Mouse (Mus musculus) frontal cortex, postnatal 14 days (tissue): ENCODE data around the gene Cd300lf.

ENCODE experiments used
- DNase-seq, 2 experiments: peaks; one replicate each; pipeline ENCODE4 v3.0.0; 2022; ENCODE audit warnings: low spot score in 2 of 2

The Cd300lf gene

GRCm38 (mm10) chr11:115160883-115161577 lies 27.2 kb upstream of the Cd300lf start:
- DNase-seq = peak in 1 of 2 experiments; percentile 53

GRCm38 (mm10) chr11:115160016-115160797 lies 26.4 kb upstream of the Cd300lf start:
- peak in 1 of 2 experiments; percentile 55 for DNase-seq

- no peak for DNase-seq
Measured at GRCm38 (mm10) chr11:115157933-115158719, 24.3 kb upstream of the Cd300lf start.

- DNase-seq = no peak
Measured at GRCm38 (mm10) chr11:115155053-115155634, 21.4 kb upstream of the Cd300lf start.

- DNase-seq = peak in 1 of 2 experiments; percentile 55
Measured at GRCm38 (mm10) chr11:115153699-115154292, 20.0 kb upstream of the Cd300lf start.

- no peak for DNase-seq
Measured at GRCm38 (mm10) chr11:115153088-115153487, 19.3 kb upstream of the Cd300lf start.

- DNase-seq = no peak
Measured at GRCm38 (mm10) chr11:115151755-115152429, 18.1 kb upstream of the Cd300lf start.

GRCm38 (mm10) chr11:115150741-115151254 lies 17.0 kb upstream of the Cd300lf start:
- DNase-seq = no peak

GRCm38 (mm10) chr11:115147813-115148212 lies 14.0 kb upstream of the Cd300lf start:
- DNase-seq = no peak

- no peak for DNase-seq
Measured at GRCm38 (mm10) chr11:115141970-115142369, 8.2 kb upstream of the Cd300lf start.

GRCm38 (mm10) chr11:115138597-115139262 lies 4.9 kb upstream of the Cd300lf start:
- DNase-seq = no peak

- no peak for DNase-seq
Measured at GRCm38 (mm10) chr11:115131768-115132381, 1.9 kb downstream of the Cd300lf start.

- DNase-seq = no peak
Measured at GRCm38 (mm10) chr11:115129508-115130126, 4.2 kb downstream of the Cd300lf start.

- DNase-seq = no peak
Measured at GRCm38 (mm10) chr11:115128483-115128882, 5.3 kb downstream of the Cd300lf start.

- no peak for DNase-seq
Measured at GRCm38 (mm10) chr11:115119409-115119808, 14.4 kb downstream of the Cd300lf start.

GRCm38 (mm10) chr11:115112196-115112595 lies 21.6 kb downstream of the Cd300lf start:
- DNase-seq = no peak

GRCm38 (mm10) chr11:115110271-115110670 lies 23.5 kb downstream of the Cd300lf start:
- no peak for DNase-seq

- DNase-seq = no peak
Measured at GRCm38 (mm10) chr11:115108176-115108575, 25.6 kb downstream of the Cd300lf start.

GRCm38 (mm10) chr11:115107403-115107916 lies 26.3 kb downstream of the Cd300lf start:
- no peak for DNase-seq
